Mouse (Mus musculus): Measurements from ENCODE around the gene Pitx2.

The Pitx2 gene

DNA sequence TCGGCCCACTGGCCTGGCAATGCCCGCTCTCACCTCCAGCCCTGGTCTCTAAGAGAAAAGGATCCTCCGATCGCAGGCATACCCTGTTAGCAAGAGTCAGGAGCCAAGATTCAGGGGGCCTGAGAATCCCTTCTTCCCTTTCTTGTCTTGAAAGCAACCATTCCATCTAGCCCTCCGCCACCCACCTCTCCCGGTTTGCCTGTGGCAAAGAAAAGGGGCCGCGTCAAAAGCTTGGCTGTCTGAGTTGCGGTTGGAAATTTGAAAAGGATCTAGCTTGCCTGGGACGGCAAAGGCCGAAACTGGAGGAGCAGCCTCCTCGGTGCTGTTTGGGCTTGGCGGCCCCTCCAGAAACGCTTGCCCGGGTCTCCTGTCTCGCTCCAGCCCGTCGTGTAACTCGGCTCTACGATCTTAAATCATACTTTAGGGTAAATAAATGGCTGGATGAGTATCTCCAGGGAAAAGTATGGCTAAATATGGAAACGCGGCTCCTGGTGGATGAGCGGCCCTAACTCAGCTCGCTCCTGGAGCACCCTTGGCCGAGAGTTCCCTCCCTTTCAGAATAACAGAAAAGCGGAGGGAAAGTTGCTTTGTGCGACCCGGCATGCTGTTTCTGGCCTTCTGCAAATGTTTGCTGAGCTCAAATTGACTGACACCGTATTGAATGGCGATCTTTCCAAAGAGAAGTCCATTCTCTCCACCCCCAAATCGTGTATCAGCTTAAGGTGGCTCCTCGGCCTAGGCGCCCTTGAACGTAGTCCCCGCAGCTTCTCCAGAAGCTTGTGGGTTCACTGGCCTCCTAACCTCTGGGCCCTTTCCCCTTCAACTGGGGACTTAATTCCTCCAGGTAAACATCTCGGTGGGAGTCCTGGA, 3.4 kb downstream of the Pitx2 start:
- no peak for DNase-seq

- no peak for DNase-seq
These were observed 4.2 kb downstream of the Pitx2 start for GRCm38 (mm10) chr3:129203761-129204440.

GRCm38 (mm10) chr3:129204441-129205313, 5.0 kb downstream of the Pitx2 start:
- peak; percentile 81 for DNase-seq

GRCm38 (mm10) chr3:129205481-129206175, 6.0 kb downstream of the Pitx2 start:
- DNase-seq = no peak

DNA sequence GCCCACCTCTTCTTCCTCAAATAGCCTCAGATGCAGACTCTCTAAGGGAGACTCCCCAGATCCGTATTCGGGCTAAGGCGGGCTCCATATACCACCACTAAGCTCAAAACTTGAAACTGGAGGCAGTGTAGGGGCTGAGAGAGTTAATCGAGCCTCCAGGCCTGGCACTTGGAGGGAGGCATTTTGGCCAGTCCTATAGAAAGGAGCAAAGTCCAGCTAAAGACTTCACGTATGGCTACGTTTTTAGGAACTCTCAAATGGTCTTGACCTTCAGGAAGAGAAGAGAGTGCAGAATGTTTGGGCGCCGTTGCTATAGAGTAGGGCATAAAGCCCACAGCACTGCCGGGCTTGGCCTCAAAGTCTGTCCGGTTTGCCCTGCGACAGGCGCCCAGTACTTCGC, 7.1 kb downstream of the Pitx2 start:
- DNase-seq = no peak

- no peak for DNase-seq
These were observed 7.8 kb downstream of the Pitx2 start for GRCm38 (mm10) chr3:129207231-129208030.

- DNase-seq = no peak
These were observed 8.3 kb downstream of the Pitx2 start for GRCm38 (mm10) chr3:129208031-129208380.

DNA sequence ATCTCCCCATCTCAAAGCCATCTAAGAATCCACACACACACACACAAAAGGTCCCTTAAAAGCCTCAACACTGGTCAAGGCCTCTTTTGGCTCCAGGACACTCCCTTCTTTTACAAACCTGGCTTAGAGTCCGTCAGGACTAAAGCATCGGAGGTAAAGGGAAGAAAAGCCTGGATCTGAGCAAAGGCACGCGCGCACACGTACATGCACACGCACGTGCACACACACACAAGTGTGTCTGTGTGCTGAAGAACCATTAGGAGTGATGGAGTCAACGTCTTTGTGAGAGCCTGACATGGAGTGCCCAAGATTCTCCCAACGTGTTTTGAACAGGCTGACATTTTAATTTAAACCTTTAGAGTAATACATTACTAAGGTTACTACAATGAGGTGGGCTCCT, 8.7 kb downstream of the Pitx2 start:
- DNase-seq = no peak

DNA sequence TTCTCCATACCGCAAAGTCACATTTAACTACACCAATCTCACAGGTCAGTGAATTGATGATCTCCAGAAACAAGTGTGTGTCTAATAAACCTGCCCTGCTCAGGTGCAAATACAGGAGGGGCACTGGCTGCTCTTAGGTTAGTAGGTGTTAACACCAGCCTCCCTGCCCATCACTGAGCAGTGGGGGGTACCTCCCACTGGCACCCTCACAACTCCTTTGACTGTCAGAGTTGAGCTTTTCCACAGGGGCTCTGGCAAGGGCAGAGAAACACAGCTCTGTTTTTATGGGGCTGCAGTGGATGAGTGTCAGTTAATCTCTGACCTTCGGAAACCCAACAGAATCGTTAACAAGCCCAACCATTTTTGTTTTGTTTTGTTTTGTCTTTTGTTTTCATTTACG, 9.6 kb downstream of the Pitx2 start:
- DNase-seq = no peak

DNA sequence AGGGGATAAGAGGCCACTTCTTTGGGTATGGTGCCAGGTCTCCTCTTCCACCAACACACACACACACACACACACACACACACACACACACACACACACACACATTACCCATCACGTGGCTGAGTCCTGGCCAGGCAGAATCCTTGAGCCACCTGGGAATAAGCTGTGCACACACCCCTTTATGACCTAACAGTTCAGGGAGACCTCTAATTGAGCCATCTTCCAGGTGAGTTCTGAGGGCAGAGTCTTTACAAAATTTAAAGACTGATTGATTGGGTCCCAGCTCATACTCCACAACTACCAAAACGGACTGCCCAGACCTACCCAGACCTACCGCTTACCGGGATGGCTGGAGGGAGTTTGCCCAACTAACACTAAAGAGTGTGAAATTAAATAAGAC, 10.1 kb downstream of the Pitx2 start:
- no peak for DNase-seq

GRCm38 (mm10) chr3:129212038-129212645, 12.5 kb downstream of the Pitx2 start:
- DNase-seq = no peak

DNA sequence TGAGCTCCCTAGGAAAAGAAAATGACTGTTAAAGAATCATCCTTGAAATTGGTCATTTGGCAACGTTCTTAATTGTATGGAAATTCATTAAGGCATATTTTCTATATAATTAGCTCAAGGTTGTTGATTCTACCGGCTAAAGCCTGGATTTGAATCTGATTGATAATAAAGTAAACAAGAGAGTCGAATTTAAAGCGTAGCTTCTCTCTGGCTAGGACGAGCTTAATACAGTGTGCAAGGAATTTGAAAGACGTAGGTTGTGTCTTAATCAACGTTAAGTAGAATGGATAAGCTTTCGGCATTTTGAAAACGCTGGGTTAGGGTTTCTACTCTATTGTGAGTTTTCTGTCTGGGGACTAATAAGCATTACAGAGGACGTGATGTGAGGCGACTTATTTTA, 13.1 kb downstream of the Pitx2 start:
- no peak for DNase-seq

- peak; percentile 89 for DNase-seq
These were observed 14.0 kb downstream of the Pitx2 start for GRCm38 (mm10) chr3:129213633-129214145.

DNA sequence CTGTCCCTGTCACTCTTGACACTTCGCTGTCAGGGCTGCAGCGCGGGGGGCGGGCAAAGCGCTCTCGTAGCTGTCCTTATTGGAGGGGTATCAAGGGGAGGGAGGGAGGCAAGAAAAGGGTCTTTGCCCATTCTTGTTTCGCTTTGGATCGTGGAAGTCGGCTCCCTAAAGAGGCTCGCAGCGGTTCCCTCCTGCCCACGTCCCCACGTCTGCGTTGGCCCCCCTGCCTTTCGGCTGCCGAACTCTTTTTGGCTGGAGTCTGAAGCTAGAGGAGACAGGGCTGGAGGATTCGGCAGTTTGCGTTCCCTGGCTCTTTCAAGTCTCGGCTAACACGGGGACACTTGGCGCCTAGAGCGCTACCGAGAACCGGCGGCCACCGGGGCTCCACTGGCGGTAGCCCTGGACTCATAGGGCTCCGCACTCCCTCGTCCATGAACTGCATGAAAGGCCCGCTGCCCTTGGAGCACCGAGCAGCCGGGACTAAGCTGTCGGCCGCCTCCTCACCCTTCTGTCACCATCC, 14.5 kb downstream of the Pitx2 start:
- no peak for DNase-seq

GRCm38 (mm10) chr3:129214666-129215161, 15.0 kb downstream of the Pitx2 start:
- DNase-seq = no peak

DNA sequence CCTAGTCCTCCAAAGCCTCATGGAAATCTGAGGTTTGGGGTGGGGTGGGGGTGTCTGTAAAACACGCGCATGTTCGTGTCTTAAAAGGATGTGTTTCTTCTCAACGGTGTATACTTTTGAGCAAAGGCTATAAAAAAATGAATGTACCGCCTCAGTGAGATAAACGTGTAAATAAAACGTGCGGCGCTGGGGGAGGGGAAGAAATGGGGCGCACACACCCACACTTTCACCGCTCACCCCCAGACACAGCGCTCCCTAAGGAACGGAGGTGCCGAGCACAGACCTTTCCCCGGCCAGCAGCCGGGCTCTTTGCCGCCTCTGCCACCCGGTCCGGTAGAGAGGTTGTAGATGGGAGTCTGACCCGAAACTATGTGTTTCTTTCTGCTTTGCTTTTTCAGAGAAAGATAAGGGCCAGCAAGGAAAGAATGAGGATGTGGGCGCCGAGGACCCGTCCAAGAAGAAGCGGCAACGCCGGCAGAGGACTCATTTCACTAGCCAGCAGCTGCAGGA, 15.6 kb downstream of the Pitx2 start:
- DNase-seq = no peak

DNA sequence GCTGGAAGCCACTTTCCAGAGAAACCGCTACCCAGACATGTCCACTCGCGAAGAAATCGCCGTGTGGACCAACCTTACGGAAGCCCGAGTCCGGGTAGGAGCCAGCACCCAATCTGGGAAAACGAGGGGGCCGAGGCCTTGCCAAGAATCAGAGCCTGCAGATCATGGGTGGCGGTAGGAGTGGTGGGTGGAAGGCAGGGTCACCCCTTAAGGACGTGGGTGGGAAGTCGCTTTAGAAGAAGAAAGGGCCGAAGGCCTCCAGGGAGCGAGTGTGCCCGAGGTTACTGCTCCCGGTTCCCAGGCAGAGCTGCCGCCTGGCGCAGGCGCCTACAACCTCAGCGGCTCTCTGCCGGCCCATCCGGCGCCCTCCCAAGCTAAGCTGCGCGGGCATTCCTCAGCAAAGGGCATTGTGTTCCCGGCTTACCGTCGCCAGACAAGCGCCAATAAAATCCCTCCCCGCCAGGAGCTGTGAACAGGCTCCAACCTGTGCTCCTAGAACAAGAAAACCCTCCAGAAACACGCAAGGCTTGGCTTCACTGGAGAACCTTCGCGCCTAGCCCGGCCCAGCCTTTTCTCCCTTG, 16.2 kb downstream of the Pitx2 start:
- peak; percentile 46 for DNase-seq

- DNase-seq = no peak
These were observed 16.8 kb downstream of the Pitx2 start for GRCm38 (mm10) chr3:129216491-129216890.

DNA sequence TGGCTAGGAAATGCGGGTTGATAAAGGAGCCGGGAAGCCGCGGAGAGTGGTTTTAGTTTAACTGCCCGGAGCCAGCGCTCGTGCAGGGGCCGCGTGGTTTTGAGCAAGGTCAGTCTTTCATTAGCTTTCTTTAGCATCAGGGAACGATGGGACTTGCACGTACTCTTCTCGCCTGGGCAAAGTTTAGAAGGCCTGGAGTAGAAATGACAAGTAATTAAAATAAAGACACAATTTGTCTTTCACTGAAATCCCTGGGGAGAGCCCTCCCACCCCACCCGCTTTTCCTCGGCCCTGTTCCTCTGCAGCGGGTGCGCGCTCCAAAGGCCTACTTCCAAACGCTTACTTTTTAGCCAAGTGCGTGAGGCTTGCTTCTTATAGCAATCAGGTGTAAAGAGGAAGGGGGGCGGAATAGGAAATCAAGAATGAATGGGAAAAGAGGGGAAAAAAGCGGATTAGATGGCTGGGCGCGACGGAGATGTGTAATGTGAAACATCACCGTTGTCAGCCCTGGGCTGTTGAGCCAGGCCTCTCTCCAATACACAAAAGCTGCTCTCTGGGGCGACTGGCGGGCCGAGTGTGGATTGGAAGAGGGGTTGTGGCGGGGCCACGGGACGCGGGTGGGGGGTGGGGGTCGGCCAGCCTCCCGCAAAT, 17.4 kb downstream of the Pitx2 start:
- peak; percentile 60 for DNase-seq

Measured in kidney, postnatal 14 days (tissue).